Mouse (Mus musculus): Measurements from ENCODE around the gene Ribc1. TPM values are rescaled to one million over a fixed set of nuclear protein-coding genes. Genes with fewer than 3 reads are reported as not detected.

The Ribc1 gene
- polyA plus RNA-seq, 1 experiment from 2014 or later, result 3.4 TPM

GRCm38 (mm10) chrX:152007863-152008262 is 8.2 kb downstream of the Ribc1 start:
- Histone ChIP-seq H3K4me2 (replicated peaks; ENCODE audit: low read depth, low read length) (no peak overlapping the region), H3K36me3 (ENCODE audit: insufficient read depth, low read length) (peaks cover 6% of the 10 kb centered on the region; the same call in 1 of the 2 replicates), H3K27ac (ENCODE audit: low read length) (no peak overlapping the region), H3K4me3 (ENCODE audit: low read length) (no peak overlapping the region), H3K9me3 (ENCODE audit: low read length) (no peaks in the 10 kb centered on the region), H3K9ac (replicated peaks; ENCODE audit: low read length) (no peak overlapping the region), H3K27me3 (ENCODE audit: insufficient read depth, low read length) (peaks cover 41% of the 10 kb centered on the region), H3K4me1 (ENCODE audit: insufficient read depth, low read length) (no peaks in the 10 kb centered on the region)
- ATAC-seq (ENCODE audit: low FRiP score, low TSS enrichment), result no peak
- 85% methylated on average over 1 of the region's 1 CpGs for WGBS

DNA sequence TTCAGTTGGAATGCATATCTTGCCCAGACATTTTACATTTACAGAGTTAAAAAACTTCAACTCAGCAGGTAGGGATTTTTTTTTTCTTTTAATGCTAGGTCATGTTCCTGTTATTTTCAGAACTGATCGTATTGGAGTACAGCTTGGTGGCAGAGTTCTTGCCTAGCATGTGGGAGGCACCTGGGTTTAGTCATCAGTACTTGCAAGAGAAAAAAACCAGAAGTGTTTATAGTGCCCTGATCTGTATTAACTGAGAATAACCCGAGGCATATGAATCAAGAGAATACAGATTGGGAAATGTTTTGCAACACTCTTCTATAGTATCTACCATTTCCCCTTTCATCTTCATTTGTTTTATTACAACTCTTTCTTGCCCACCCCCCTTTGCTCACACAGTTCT is 13.2 kb downstream of the Ribc1 start:
- no peak overlapping the region for H3K9ac ChIP-seq (replicated peaks; ENCODE audit: low read length)
- H3K36me3 ChIP-seq (ENCODE audit: insufficient read depth, low read length), result peaks cover 6% of the 10 kb centered on the region; the same call in 1 of the 2 replicates
- peak overlapping the region; percentile 65 for H3K4me2 ChIP-seq (replicated peaks; ENCODE audit: low read depth, low read length)
- H3K27ac ChIP-seq (ENCODE audit: low read length), result no peak overlapping the region
- no peaks in the 10 kb centered on the region for H3K9me3 ChIP-seq (ENCODE audit: low read length)
- ATAC-seq (ENCODE audit: low FRiP score, low TSS enrichment), result no peak
- H3K27me3 ChIP-seq (ENCODE audit: insufficient read depth, low read length), result peaks cover 48% of the 10 kb centered on the region
- peak overlapping the region; percentile 22; the same call in 1 of the 2 replicates for H3K4me3 ChIP-seq (ENCODE audit: low read length)
- WGBS, result 68% methylated on average over 2 of the region's 2 CpGs
- H3K4me1 ChIP-seq (ENCODE audit: insufficient read depth, low read length), result no peaks in the 10 kb centered on the region

- 22% methylated on average over 38 of the region's 41 CpGs for whole genome bisulfite sequencing
- H3K9ac ChIP-seq (replicated peaks; ENCODE audit: low read length), result peak within 1 kb of the TSS; percentile 47
- H3K4me2 ChIP-seq (replicated peaks; ENCODE audit: low read depth, low read length), result peak within 1 kb of the TSS; percentile 65
- peak; percentile 98 for ATAC-seq (ENCODE audit: low FRiP score, low TSS enrichment)
- peak within 1 kb of the TSS; percentile 58 for H3K4me3 ChIP-seq (ENCODE audit: low read length)
- H3K4me1 ChIP-seq (ENCODE audit: insufficient read depth, low read length), result no peaks in the 10 kb centered on the region
- H3K27ac ChIP-seq (ENCODE audit: low read length), result peak within 1 kb of the TSS; percentile 66
- peaks cover 46% of the 10 kb centered on the region for H3K27me3 ChIP-seq (ENCODE audit: insufficient read depth, low read length)
- H3K9me3 ChIP-seq (ENCODE audit: low read length), result no peaks in the 10 kb centered on the region
- peaks cover 6% of the 10 kb centered on the region; the same call in 1 of the 2 replicates for H3K36me3 ChIP-seq (ENCODE audit: insufficient read depth, low read length)
Observed at GRCm38 (mm10) chrX:152001737-152002710, 14.1 kb downstream of the Ribc1 start, which contains the start of gene Hsd17b10. Hsd17b10 (plus strand) TSS chrX:152001845.

GRCm38 (mm10) chrX:152001182-152001684 is 14.9 kb downstream of the Ribc1 start:
- H3K27me3 ChIP-seq (ENCODE audit: insufficient read depth, low read length), result peaks cover 44% of the 10 kb centered on the region
- WGBS, result 44% methylated on average over 9 of the region's 9 CpGs
- no peak for ATAC-seq (ENCODE audit: low FRiP score, low TSS enrichment)
- peak overlapping the region; percentile 58 for H3K4me3 ChIP-seq (ENCODE audit: low read length)
- peak overlapping the region; percentile 47 for H3K9ac ChIP-seq (replicated peaks; ENCODE audit: low read length)
- H3K4me1 ChIP-seq (ENCODE audit: insufficient read depth, low read length), result no peaks in the 10 kb centered on the region
- H3K27ac ChIP-seq (ENCODE audit: low read length), result no peak overlapping the region
- H3K9me3 ChIP-seq (ENCODE audit: low read length), result no peaks in the 10 kb centered on the region
- peak overlapping the region; percentile 65 for H3K4me2 ChIP-seq (replicated peaks; ENCODE audit: low read depth, low read length)
- H3K36me3 ChIP-seq (ENCODE audit: insufficient read depth, low read length), result peaks cover 6% of the 10 kb centered on the region; the same call in 1 of the 2 replicates

DNA sequence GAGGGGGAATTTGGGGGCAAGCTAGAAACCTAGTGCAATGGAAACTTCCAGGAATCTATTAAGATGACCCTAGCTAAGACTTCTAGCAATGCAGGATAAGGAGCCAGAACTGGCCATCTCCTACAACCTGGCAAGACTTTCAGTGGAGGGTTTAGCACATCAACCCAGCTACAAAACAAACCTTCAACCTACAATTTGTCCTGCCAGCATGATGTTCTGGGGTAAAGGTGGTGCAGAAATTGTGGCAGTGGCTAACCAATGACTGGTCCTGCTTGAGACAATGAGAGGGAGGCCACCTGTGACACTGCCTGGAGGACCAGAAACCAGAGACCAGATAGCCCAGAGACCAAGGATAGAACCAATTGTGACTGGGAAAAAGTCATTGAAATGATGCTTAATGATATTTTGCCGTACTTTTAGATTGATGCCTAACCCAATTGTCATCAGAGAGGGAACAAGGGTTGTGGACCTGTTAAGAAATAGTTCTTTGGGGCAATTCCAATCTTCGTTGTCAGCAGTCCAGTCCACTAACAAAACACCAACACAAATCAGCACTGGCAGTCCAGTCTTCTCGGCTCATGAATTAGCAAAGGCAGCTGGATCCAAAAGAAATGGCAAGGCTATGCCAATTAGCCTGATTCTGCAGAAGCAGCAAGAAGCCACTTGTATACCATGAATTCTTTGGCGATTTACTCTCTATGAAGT is 16.9 kb downstream of the Ribc1 start:
- 68% methylated on average over 4 of the region's 4 CpGs for WGBS
- Histone ChIP-seq H3K27me3 (ENCODE audit: insufficient read depth, low read length) (peaks cover 44% of the 10 kb centered on the region), H3K9ac (replicated peaks; ENCODE audit: low read length) (no peak overlapping the region), H3K4me1 (ENCODE audit: insufficient read depth, low read length) (no peaks in the 10 kb centered on the region), H3K9me3 (ENCODE audit: low read length) (no peaks in the 10 kb centered on the region), H3K4me2 (replicated peaks; ENCODE audit: low read depth, low read length) (no peak overlapping the region), H3K4me3 (ENCODE audit: low read length) (no peak overlapping the region), H3K27ac (ENCODE audit: low read length) (no peak overlapping the region), H3K36me3 (ENCODE audit: insufficient read depth, low read length) (peaks cover 6% of the 10 kb centered on the region; the same call in 1 of the 2 replicates)
- no peak for ATAC-seq (ENCODE audit: low FRiP score, low TSS enrichment)

Other genes with a start within 250 kb of the Ribc1 start
- 52.4 and 54.2 TPM in 2 replicates for gene Huwe1, start 215.5 kb downstream of the Ribc1 start, polyA plus RNA-seq (2015; fragmentation: Nextera tagmentation; extraction: Ambion mirVana)
- 228 and 251 TPM in 2 replicates for gene Hsd17b10, start 14.4 kb downstream of the Ribc1 start, polyA plus RNA-seq (2015; fragmentation: Nextera tagmentation; extraction: Ambion mirVana)
- 109 and 123 TPM in 2 replicates for gene Smc1a, start 133 bp upstream of the Ribc1 start, polyA plus RNA-seq (2015; fragmentation: Nextera tagmentation; extraction: Ambion mirVana)
- gene Iqsec2, start 128.0 kb upstream of the Ribc1 start, polyA plus RNA-seq (2015; fragmentation: Nextera tagmentation; extraction: Ambion mirVana), result 5.3 and 6.7 TPM in 2 replicates
- gene Kdm5c, start 216.7 kb upstream of the Ribc1 start, polyA plus RNA-seq (2015; fragmentation: Nextera tagmentation; extraction: Ambion mirVana), result 50.0 and 51.7 TPM in 2 replicates

Measured in kidney, embryonic 16.5 days (tissue).